Mouse (Mus musculus): Measurements from ENCODE around the gene Pbsn. TPM values are rescaled to one million over a fixed set of nuclear protein-coding genes. Genes with fewer than 3 reads are reported as not detected.
A peak's percentile ranks its signal among the peaks of the same experiment; 100 is the strongest.
"Not testable (repeated sequence)": the region's sequence is repeated elsewhere in the genome, so short reads cannot be mapped to it uniquely, and the experiment has no call there.

Pbsn gene
- not detected in 2 replicates for polyA plus RNA-seq (2015; fragmentation: Nextera tagmentation; extraction: Ambion mirVana)

GRCm38 (mm10) chrX:77853523-77853922, at the start of gene Pbsn:
Gene Pbsn (minus strand): TSS chrX:77853623.
- Histone ChIP-seq H3K36me3 (no peaks in the 10 kb centered on the region), H3K27ac (replicated peaks) (no peak within 1 kb of the TSS), H3K4me1 (no peaks in the 10 kb centered on the region), H3K9ac (no peak within 1 kb of the TSS), H3K4me3 (no peak within 1 kb of the TSS), H3K9me3 (no peaks in the 10 kb centered on the region), H3K27me3 (replicated peaks) (no peaks in the 10 kb centered on the region), H3K4me2 (no peak within 1 kb of the TSS)
- WGBS = 68% methylated on average over 1 of the region's 1 CpGs
- no peak for ATAC-seq (ENCODE audit: extremely low read depth, insufficient number of reproducible peaks, low FRiP score, low TSS enrichment)

GRCm38 (mm10) chrX:77880033-77880432, 26.6 kb upstream of the Pbsn start:
- not testable (repeated sequence) for H3K27me3 ChIP-seq (replicated peaks); H3K4me3 ChIP-seq; H3K27ac ChIP-seq (replicated peaks); ATAC-seq (ENCODE audit: extremely low read depth, insufficient number of reproducible peaks, low FRiP score, low TSS enrichment); H3K36me3 ChIP-seq; H3K9ac ChIP-seq; H3K9me3 ChIP-seq; H3K4me2 ChIP-seq; H3K4me1 ChIP-seq
- WGBS = 44% methylated on average over 2 of the region's 4 CpGs

- not testable (repeated sequence) for H3K4me2 ChIP-seq; H3K9me3 ChIP-seq; ATAC-seq (ENCODE audit: extremely low read depth, insufficient number of reproducible peaks, low FRiP score, low TSS enrichment); H3K36me3 ChIP-seq; H3K4me3 ChIP-seq; H3K4me1 ChIP-seq; H3K27me3 ChIP-seq (replicated peaks); H3K27ac ChIP-seq (replicated peaks); H3K9ac ChIP-seq
- WGBS = 72% methylated on average over 2 of the region's 2 CpGs
Measured at GRCm38 (mm10) chrX:77864458-77864857, 11.0 kb upstream of the Pbsn start, which contains the start of gene Gm14744. Gene Gm14744 (plus strand): TSS chrX:77864758.

GRCm38 (mm10) chrX:77812031-77812430, 41.4 kb downstream of the Pbsn start:
- no peaks in the 10 kb centered on the region for H3K36me3 ChIP-seq
- H3K4me1 ChIP-seq = no peaks in the 10 kb centered on the region
- WGBS = 51% methylated on average over 6 of the region's 6 CpGs
- no peak overlapping the region for H3K4me2 ChIP-seq
- no peak overlapping the region for H3K27ac ChIP-seq (replicated peaks)
- H3K4me3 ChIP-seq = no peak overlapping the region
- no peak for ATAC-seq (ENCODE audit: extremely low read depth, insufficient number of reproducible peaks, low FRiP score, low TSS enrichment)
- no peak overlapping the region for H3K9ac ChIP-seq
- no peaks in the 10 kb centered on the region for H3K27me3 ChIP-seq (replicated peaks)
- no peaks in the 10 kb centered on the region for H3K9me3 ChIP-seq

GRCm38 (mm10) chrX:77810608-77811206, 42.7 kb downstream of the Pbsn start:
- Histone ChIP-seq H3K36me3 (no peaks in the 10 kb centered on the region), H3K4me2 (peak overlapping the region; percentile 58), H3K4me3 (peak overlapping the region; percentile 51), H3K27ac (replicated peaks) (peak overlapping the region; percentile 77; the same call in 1 of the 2 replicates), H3K9ac (peak overlapping the region; percentile 52), H3K27me3 (replicated peaks) (no peaks in the 10 kb centered on the region), H3K4me1 (no peaks in the 10 kb centered on the region), H3K9me3 (no peaks in the 10 kb centered on the region)
- no peak for ATAC-seq (ENCODE audit: extremely low read depth, insufficient number of reproducible peaks, low FRiP score, low TSS enrichment)
- 15% methylated on average over 17 of the region's 17 CpGs for WGBS

GRCm38 (mm10) chrX:77808602-77809001, 44.8 kb downstream of the Pbsn start:
- H3K4me1 ChIP-seq = no peaks in the 10 kb centered on the region
- H3K27ac ChIP-seq (replicated peaks) = no peak overlapping the region
- H3K36me3 ChIP-seq = no peaks in the 10 kb centered on the region
- H3K4me2 ChIP-seq = no peak overlapping the region
- H3K4me3 ChIP-seq = no peak overlapping the region
- no peaks in the 10 kb centered on the region for H3K27me3 ChIP-seq (replicated peaks)
- no peak for ATAC-seq (ENCODE audit: extremely low read depth, insufficient number of reproducible peaks, low FRiP score, low TSS enrichment)
- H3K9me3 ChIP-seq = no peaks in the 10 kb centered on the region
- WGBS = 16% methylated on average over 2 of the region's 2 CpGs
- no peak overlapping the region for H3K9ac ChIP-seq

- Histone ChIP-seq H3K9ac (no peak overlapping the region), H3K4me3 (no peak overlapping the region), H3K9me3 (no peaks in the 10 kb centered on the region), H3K4me2 (no peak overlapping the region), H3K27me3 (replicated peaks) (no peaks in the 10 kb centered on the region), H3K36me3 (no peaks in the 10 kb centered on the region), H3K4me1 (no peaks in the 10 kb centered on the region), H3K27ac (replicated peaks) (no peak overlapping the region)
- WGBS = 67% methylated on average over 2 of the region's 2 CpGs
- no peak for ATAC-seq (ENCODE audit: extremely low read depth, insufficient number of reproducible peaks, low FRiP score, low TSS enrichment)
Measured at GRCm38 (mm10) chrX:77802293-77802692, 51.1 kb downstream of the Pbsn start.

- Histone ChIP-seq H3K9ac (no peak overlapping the region), H3K36me3 (no peaks in the 10 kb centered on the region), H3K27ac (replicated peaks) (no peak overlapping the region), H3K4me1 (no peaks in the 10 kb centered on the region), H3K4me3 (no peak overlapping the region), H3K27me3 (replicated peaks) (no peaks in the 10 kb centered on the region), H3K4me2 (no peak overlapping the region), H3K9me3 (no peaks in the 10 kb centered on the region)
- ATAC-seq (ENCODE audit: extremely low read depth, insufficient number of reproducible peaks, low FRiP score, low TSS enrichment) = no peak
- 31% methylated on average over 1 of the region's 1 CpGs for WGBS
Measured at GRCm38 (mm10) chrX:77801543-77801942, 51.9 kb downstream of the Pbsn start.

- no peak for ATAC-seq (ENCODE audit: extremely low read depth, insufficient number of reproducible peaks, low FRiP score, low TSS enrichment)
Measured at GRCm38 (mm10) chrX:77799554-77799953, 53.9 kb downstream of the Pbsn start.

GRCm38 (mm10) chrX:77797801-77798200, 55.6 kb downstream of the Pbsn start:
- H3K9ac ChIP-seq = no peak overlapping the region
- ATAC-seq (ENCODE audit: extremely low read depth, insufficient number of reproducible peaks, low FRiP score, low TSS enrichment) = no peak

More at GRCm38 (mm10) chrX:77799554-77799953, 53.9 kb downstream of the Pbsn start:
- H3K9me3 ChIP-seq = no peaks in the 10 kb centered on the region
- no peak overlapping the region for H3K4me3 ChIP-seq
- H3K9ac ChIP-seq = no peak overlapping the region
- H3K27ac ChIP-seq (replicated peaks) = no peak overlapping the region
- H3K36me3 ChIP-seq = no peaks in the 10 kb centered on the region
- H3K4me1 ChIP-seq = peaks cover 2% of the 10 kb centered on the region
- no peaks in the 10 kb centered on the region for H3K27me3 ChIP-seq (replicated peaks)
- 63% methylated on average over 3 of the region's 3 CpGs for WGBS
- no peak overlapping the region for H3K4me2 ChIP-seq

GRCm38 (mm10) chrX:77796916-77797315, 56.5 kb downstream of the Pbsn start:
- Histone ChIP-seq H3K27ac (replicated peaks) (no peak overlapping the region; the same call in 1 of the 2 replicates), H3K4me2 (peak overlapping the region; percentile 72)

More at GRCm38 (mm10) chrX:77797801-77798200, 55.6 kb downstream of the Pbsn start:
- Histone ChIP-seq H3K4me1 (peaks cover 7% of the 10 kb centered on the region), H3K9me3 (no peaks in the 10 kb centered on the region), H3K4me2 (no peak overlapping the region), H3K4me3 (no peak overlapping the region), H3K27ac (replicated peaks) (no peak overlapping the region), H3K36me3 (no peaks in the 10 kb centered on the region), H3K27me3 (replicated peaks) (no peaks in the 10 kb centered on the region)

GRCm38 (mm10) chrX:77796238-77796835, 57.1 kb downstream of the Pbsn start, which contains the start of gene Prkx:
Gene Prkx (minus strand): TSS chrX:77796278.
- ATAC-seq (ENCODE audit: extremely low read depth, insufficient number of reproducible peaks, low FRiP score, low TSS enrichment) = peak; percentile 45; the same call in 1 of the 2 replicates
- peak within 1 kb of the TSS; percentile 69 for H3K27ac ChIP-seq (replicated peaks)
- H3K27me3 ChIP-seq (replicated peaks) = no peaks in the 10 kb centered on the region
- H3K36me3 ChIP-seq = no peaks in the 10 kb centered on the region
- H3K4me3 ChIP-seq = peak within 1 kb of the TSS; percentile 67
- no peaks in the 10 kb centered on the region for H3K9me3 ChIP-seq
- peak within 1 kb of the TSS; percentile 72 for H3K4me2 ChIP-seq
- H3K9ac ChIP-seq = peak within 1 kb of the TSS; percentile 80
- peaks cover 7% of the 10 kb centered on the region for H3K4me1 ChIP-seq
- 14% methylated on average over 17 of the region's 19 CpGs for WGBS

More at GRCm38 (mm10) chrX:77796916-77797315, 56.5 kb downstream of the Pbsn start:
- Histone ChIP-seq H3K9me3 (no peaks in the 10 kb centered on the region), H3K4me3 (no peak overlapping the region), H3K36me3 (no peaks in the 10 kb centered on the region), H3K27me3 (replicated peaks) (no peaks in the 10 kb centered on the region), H3K9ac (no peak overlapping the region), H3K4me1 (peaks cover 7% of the 10 kb centered on the region)
- whole genome bisulfite sequencing = 63% methylated on average over 1 of the region's 1 CpGs
- no peak for ATAC-seq (ENCODE audit: extremely low read depth, insufficient number of reproducible peaks, low FRiP score, low TSS enrichment)

Measured in heart, embryonic 13.5 days (tissue).